Mouse (Mus musculus) ES-Bruce4 (cell line): ENCODE data around the gene Sox5.

ENCODE experiments used
- CTCF ChIP-seq: IDR thresholded peaks from one replicate; pipeline ENCODE4 v1.8.1; 2011; ENCODE audit warnings: low read depth, low read length
- EP300 ChIP-seq: IDR thresholded peaks from 2 replicates; pipeline ENCODE4 v1.6.1; 2011; ENCODE audit warnings: low read depth, low read length; ENCODE audit not compliant: insufficient read depth
- POLR2A ChIP-seq: IDR thresholded peaks from one replicate; pipeline ENCODE4 v1.8.1; 2011; ENCODE audit warnings: low read length; ENCODE audit not compliant: insufficient read depth

GRCm38 (mm10) chr6:144751581-144751980 is 30.2 kb downstream of the Sox5 start:
- TF ChIP-seq CTCF (no peak), POLR2A (no peak), EP300 (no peak)
